Mouse (Mus musculus): ENCODE measurements at regions not wholly inside any gene's neighbourhood (a gene's known extent, or its start where the extent isn't known, plus 50 kb on each side); places are given as distances from the start of the nearest gene placed in this dataset.

GRCm38 (mm10) chrX:81616397-81616796 lies 158.5 kb upstream of the 4930595M18Rik start:
- Histone ChIP-seq H3K27ac (no peak overlapping the region), H3K9ac (no peak overlapping the region), H3K4me2 (replicated peaks) (no peak overlapping the region), H3K27me3 (ENCODE audit: control insufficient read depth, insufficient read depth, low read length) (no peaks in the 10 kb centered on the region), H3K4me3 (replicated peaks; ENCODE audit: low read length) (no peak overlapping the region), H3K36me3 (replicated peaks; ENCODE audit: control insufficient read depth, insufficient read depth) (no peaks in the 10 kb centered on the region), H3K9me3 (ENCODE audit: control insufficient read depth, low read length) (no peaks in the 10 kb centered on the region), H3K4me1 (replicated peaks; ENCODE audit: control insufficient read depth, insufficient read depth, low read length) (no peaks in the 10 kb centered on the region)
- peak; percentile 48 for DNase-seq (ENCODE audit: low spot score)
- no peak for ATAC-seq (ENCODE audit: low FRiP score)
- 50% methylated on average over 3 of the region's 3 CpGs for WGBS
